Mouse (Mus musculus) embryo, embryonic 11.5 days (tissue): ENCODE measurements around the gene Vmn2r17.

Experiments
- DNase-seq: peaks from one replicate; pipeline ENCODE4 v3.0.0-alpha.2; 2012; ENCODE audit warnings: low read depth, low spot score

The Vmn2r17 gene

GRCm38 (mm10) chr5:109419388-109419787 lies at the start of gene Vmn2r17:
Gene Vmn2r17, plus strand, starts transcription at chr5:109419688.
- DNase-seq: no peak

GRCm38 (mm10) chr5:109466576-109467506 lies 47.4 kb downstream of the Vmn2r17 start:
- no peak for DNase-seq

GRCm38 (mm10) chr5:109506729-109507128 lies 87.2 kb downstream of the Vmn2r17 start:
- DNase-seq: no peak
